Mouse (Mus musculus) erythroblast, embryonic 14.5 days (primary cell): ENCODE data around the gene Dleu7.

ENCODE experiments used
- GATA1 ChIP-seq: IDR thresholded peaks from 2 replicates; pipeline ENCODE4 v1.6.1; 2012; ENCODE audit warnings: low read length, inconsistent platforms, mixed read lengths
- TAL1 ChIP-seq: IDR thresholded peaks from 3 replicates; pipeline ENCODE4 v1.6.1; 2012; ENCODE audit warnings: low read length, inconsistent platforms, mixed read lengths

GRCm38 (mm10) chr14:62327171-62327570 is 34.3 kb upstream of the Dleu7 start:
- no peak for TF ChIP-seq TAL1
- no peak for TF ChIP-seq GATA1
